Mouse (Mus musculus): ENCODE measurements at regions not wholly inside any gene's neighbourhood (a gene's known extent, or its start where the extent isn't known, plus 50 kb on each side); places are given as distances from the start of the nearest gene placed in this dataset.

DNA sequence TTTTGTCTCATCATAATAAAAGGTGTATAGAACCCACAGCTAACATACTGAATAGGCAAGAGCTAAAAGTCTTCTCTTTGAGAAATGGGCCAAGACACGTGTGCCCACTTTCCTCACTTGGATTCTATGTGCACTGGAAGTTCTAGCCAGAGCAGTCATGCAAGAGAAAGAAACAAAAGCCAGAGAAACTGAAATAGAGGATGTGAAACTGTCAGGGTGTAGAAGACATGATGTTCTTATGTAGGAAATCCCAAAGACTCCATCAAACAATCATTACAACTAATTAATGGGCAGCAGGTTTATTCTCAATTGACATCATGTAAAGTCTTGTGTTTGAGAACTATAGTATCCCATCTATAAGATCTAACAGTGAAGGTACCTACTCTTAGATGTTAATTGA, 294.9 kb downstream of the Hhipl2 start:
- ATAC-seq (ENCODE audit: extremely low read depth, insufficient number of reproducible peaks, low FRiP score, poor library complexity, severe bottlenecking) (no peak), DNase-seq (ENCODE audit: low spot score) (no peak)
- peaks cover 54% of the 10 kb centered on the region for H3K9me3 ChIP-seq (replicated peaks)
- H3K27me3 ChIP-seq (ENCODE audit: insufficient read depth, low read length) = no peaks in the 10 kb centered on the region
- H3K36me3 ChIP-seq (replicated peaks) = no peaks in the 10 kb centered on the region
- no peaks in the 10 kb centered on the region for H3K4me1 ChIP-seq (ENCODE audit: insufficient read depth, low read depth, low read length)
- TF ChIP-seq GATA1 (IDR thresholded peaks at IDR 0.05; ENCODE audit: borderline replicate concordance, low read length) = no peak
- TF ChIP-seq GATA2 (IDR thresholded peaks at IDR 0.05; ENCODE audit: borderline replicate concordance, low read depth, low read length) = no peak
- TF ChIP-seq POLR2AphosphoS5 (IDR thresholded peaks at IDR 0.05; ENCODE audit: insufficient replicate concordance, low read depth, low read length) = no peak
- no peak for TF ChIP-seq CTCF (IDR thresholded peaks at IDR 0.05; ENCODE audit: low read depth, low read length)
- TF ChIP-seq TAL1 (conservative IDR thresholded peaks at IDR 0.05; ENCODE audit: low read depth, low read length) = no peak
- no peak overlapping the region for H3K4me3 ChIP-seq (ENCODE audit: low read depth, low read length)

DNA sequence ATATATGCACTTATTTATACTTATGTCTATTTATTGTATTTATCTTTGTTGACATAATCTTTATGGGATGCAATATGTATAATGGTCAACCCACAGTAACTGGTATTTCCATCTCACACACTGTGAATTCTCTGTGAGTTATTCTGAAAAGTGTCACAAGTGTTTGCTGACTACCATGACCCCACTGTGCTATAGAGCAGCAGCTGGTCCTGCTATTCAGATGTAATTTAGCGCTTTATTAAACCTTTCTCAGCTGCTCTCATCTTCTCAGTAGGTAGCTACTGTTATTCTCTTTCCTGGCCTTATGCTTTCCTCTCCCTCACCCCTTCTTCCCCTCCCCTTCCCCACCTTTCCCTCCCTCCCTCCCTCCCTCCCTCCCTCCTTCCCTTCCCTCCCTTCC, 296.0 kb upstream of the Dusp10 start:
- Histone ChIP-seq H3K9me3 (replicated peaks) (peaks cover 46% of the 10 kb centered on the region), H3K36me3 (replicated peaks) (no peaks in the 10 kb centered on the region), H3K4me3 (ENCODE audit: low read depth, low read length) (no peak overlapping the region), H3K4me1 (ENCODE audit: insufficient read depth, low read depth, low read length) (no peaks in the 10 kb centered on the region), H3K27me3 (ENCODE audit: insufficient read depth, low read length) (no peaks in the 10 kb centered on the region)
- TF ChIP-seq TAL1 (conservative IDR thresholded peaks at IDR 0.05; ENCODE audit: low read depth, low read length) = no peak
- TF ChIP-seq GATA1 (IDR thresholded peaks at IDR 0.05; ENCODE audit: borderline replicate concordance, low read length) = no peak
- TF ChIP-seq CTCF (IDR thresholded peaks at IDR 0.05; ENCODE audit: low read depth, low read length) = no peak
- no peak for TF ChIP-seq POLR2AphosphoS5 (IDR thresholded peaks at IDR 0.05; ENCODE audit: insufficient replicate concordance, low read depth, low read length)
- TF ChIP-seq GATA2 (IDR thresholded peaks at IDR 0.05; ENCODE audit: borderline replicate concordance, low read depth, low read length) = no peak
- ATAC-seq (ENCODE audit: extremely low read depth, insufficient number of reproducible peaks, low FRiP score, poor library complexity, severe bottlenecking) = no peak
- no peak for DNase-seq (ENCODE audit: low spot score)

DNA sequence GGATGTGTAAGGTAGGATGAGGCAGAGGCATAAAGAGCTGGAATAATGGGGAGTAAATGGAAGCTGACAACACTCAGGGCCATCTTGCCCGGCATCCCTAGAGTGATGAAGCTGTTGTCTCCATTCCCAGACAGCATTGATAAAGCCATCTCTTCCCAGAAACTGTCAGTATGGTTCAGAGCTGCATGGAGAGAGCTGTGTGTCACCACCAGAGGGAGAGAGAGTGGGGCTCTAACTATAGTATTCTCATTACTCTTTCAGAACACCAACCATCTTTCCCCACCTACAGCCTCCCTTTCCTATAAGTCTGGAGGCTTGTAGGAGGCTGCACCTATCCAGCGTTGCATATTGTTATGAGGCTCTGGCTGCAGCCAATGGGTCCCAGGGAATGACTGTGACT, 264.0 kb upstream of the Dusp10 start:
- H3K27me3 ChIP-seq (ENCODE audit: insufficient read depth, low read length) = no peaks in the 10 kb centered on the region
- H3K4me1 ChIP-seq (ENCODE audit: insufficient read depth, low read depth, low read length) = no peaks in the 10 kb centered on the region
- peaks cover 45% of the 10 kb centered on the region for H3K9me3 ChIP-seq (replicated peaks)
- ATAC-seq (ENCODE audit: extremely low read depth, insufficient number of reproducible peaks, low FRiP score, poor library complexity, severe bottlenecking) = no peak
- H3K4me3 ChIP-seq (ENCODE audit: low read depth, low read length) = no peak overlapping the region
- no peaks in the 10 kb centered on the region for H3K36me3 ChIP-seq (replicated peaks)
- TF ChIP-seq POLR2AphosphoS5 (IDR thresholded peaks at IDR 0.05; ENCODE audit: insufficient replicate concordance, low read depth, low read length) = no peak
- TF ChIP-seq CTCF (IDR thresholded peaks at IDR 0.05; ENCODE audit: low read depth, low read length) = no peak
- DNase-seq (ENCODE audit: low spot score) = no peak

DNA sequence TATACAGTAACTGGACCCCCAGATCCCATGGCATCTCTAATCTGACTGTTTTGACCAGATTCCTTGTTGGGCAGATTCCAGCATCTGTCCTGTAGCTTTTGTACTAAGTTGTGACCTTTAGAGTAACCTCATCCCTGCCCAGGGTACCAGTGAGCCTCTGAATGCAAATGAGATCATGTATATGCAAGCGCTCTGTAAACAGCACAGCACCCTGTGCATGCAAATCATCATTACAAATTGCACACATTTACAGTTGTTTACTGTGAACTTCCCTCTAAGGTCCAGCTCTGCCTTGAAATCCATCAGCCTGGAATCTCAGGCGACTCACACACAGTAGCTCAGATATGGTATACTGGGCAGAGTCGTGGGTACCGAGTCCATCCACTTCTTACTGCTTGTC, 258.6 kb upstream of the Dusp10 start:
- no peaks in the 10 kb centered on the region for H3K27me3 ChIP-seq (ENCODE audit: insufficient read depth, low read length)
- TF ChIP-seq TAL1 (conservative IDR thresholded peaks at IDR 0.05; ENCODE audit: low read depth, low read length) (no peak), GATA2 (IDR thresholded peaks at IDR 0.05; ENCODE audit: borderline replicate concordance, low read depth, low read length) (no peak), CTCF (IDR thresholded peaks at IDR 0.05; ENCODE audit: low read depth, low read length) (no peak), POLR2AphosphoS5 (IDR thresholded peaks at IDR 0.05; ENCODE audit: insufficient replicate concordance, low read depth, low read length) (no peak), GATA1 (IDR thresholded peaks at IDR 0.05; ENCODE audit: borderline replicate concordance, low read length) (no peak)
- no peaks in the 10 kb centered on the region for H3K36me3 ChIP-seq (replicated peaks)
- H3K4me1 ChIP-seq (ENCODE audit: insufficient read depth, low read depth, low read length) = no peaks in the 10 kb centered on the region
- ATAC-seq (ENCODE audit: extremely low read depth, insufficient number of reproducible peaks, low FRiP score, poor library complexity, severe bottlenecking) = no peak
- H3K9me3 ChIP-seq (replicated peaks) = peaks cover 61% of the 10 kb centered on the region
- no peak overlapping the region for H3K4me3 ChIP-seq (ENCODE audit: low read depth, low read length)
- DNase-seq (ENCODE audit: low spot score) = no peak

DNA sequence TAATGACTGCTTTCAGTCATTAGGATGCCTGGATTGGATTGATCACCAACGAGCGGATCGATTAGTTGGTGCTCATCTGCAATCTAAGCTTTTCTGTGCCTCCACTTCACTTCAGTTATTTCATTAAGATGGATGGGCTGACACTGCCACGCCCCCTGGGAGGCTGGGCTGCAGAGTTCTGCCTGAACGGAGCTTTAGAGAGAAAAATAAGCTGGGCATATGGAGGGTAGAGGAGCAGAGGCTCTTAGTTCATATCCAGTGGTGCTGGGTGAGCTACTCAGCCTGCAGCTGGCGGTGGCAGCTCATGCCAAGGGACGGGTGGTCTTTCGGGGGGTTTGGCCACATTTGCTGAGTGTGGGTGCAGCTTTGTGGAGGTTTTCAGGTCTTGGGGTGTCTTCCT, 256.4 kb upstream of the Dusp10 start:
- H3K9me3 ChIP-seq (replicated peaks) = peaks cover 62% of the 10 kb centered on the region
- ATAC-seq (ENCODE audit: extremely low read depth, insufficient number of reproducible peaks, low FRiP score, poor library complexity, severe bottlenecking) = no peak
- no peak overlapping the region for H3K4me3 ChIP-seq (ENCODE audit: low read depth, low read length)
- no peak for DNase-seq (ENCODE audit: low spot score)
- no peaks in the 10 kb centered on the region for H3K4me1 ChIP-seq (ENCODE audit: insufficient read depth, low read depth, low read length)
- TF ChIP-seq GATA2 (IDR thresholded peaks at IDR 0.05; ENCODE audit: borderline replicate concordance, low read depth, low read length) (no peak), TAL1 (conservative IDR thresholded peaks at IDR 0.05; ENCODE audit: low read depth, low read length) (no peak), GATA1 (IDR thresholded peaks at IDR 0.05; ENCODE audit: borderline replicate concordance, low read length) (no peak), POLR2AphosphoS5 (IDR thresholded peaks at IDR 0.05; ENCODE audit: insufficient replicate concordance, low read depth, low read length) (no peak), CTCF (IDR thresholded peaks at IDR 0.05; ENCODE audit: low read depth, low read length) (no peak)
- H3K27me3 ChIP-seq (ENCODE audit: insufficient read depth, low read length) = no peaks in the 10 kb centered on the region
- no peaks in the 10 kb centered on the region for H3K36me3 ChIP-seq (replicated peaks)

DNA sequence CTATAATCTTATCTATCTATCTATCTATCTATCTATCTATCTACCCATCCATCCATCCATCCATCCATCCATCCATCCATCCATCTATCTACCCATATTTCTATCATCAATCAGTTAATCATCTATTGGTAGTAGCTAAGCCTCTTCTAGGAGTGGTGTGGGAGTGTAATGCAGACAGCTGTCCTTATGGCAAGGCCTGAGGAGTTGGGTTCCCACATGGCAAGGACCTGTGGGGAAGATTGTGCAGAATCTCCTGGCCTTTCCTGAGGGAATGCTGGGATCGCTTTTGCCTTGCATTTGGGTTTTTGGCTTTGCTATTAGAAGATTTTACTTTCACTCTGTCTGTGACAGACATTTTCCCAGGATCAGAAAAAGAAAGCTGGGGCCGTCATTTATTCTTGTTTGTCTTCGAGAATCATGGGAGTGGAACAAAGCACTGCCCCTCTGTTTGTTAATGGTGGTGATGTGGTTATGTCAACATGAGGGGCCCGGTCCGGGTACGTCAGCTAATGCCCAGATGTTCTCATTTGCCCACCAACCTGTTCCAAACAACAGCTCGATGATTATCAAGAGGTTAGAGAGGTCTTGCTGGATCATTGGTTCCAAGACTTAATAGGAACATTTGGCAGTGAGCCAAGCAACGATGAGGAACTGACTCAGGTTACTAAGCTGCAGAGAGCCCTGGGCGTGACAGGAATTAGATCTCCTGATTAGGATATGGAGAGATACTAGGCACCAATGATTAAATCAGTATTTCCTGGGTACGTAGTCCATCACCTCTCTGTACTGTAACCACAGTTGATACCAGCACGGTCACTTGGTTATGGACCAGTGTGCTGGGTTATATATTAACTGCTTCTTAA, 249.0 kb upstream of the Dusp10 start:
- Histone ChIP-seq H3K36me3 (replicated peaks) (no peaks in the 10 kb centered on the region), H3K4me1 (ENCODE audit: insufficient read depth, low read depth, low read length) (no peaks in the 10 kb centered on the region), H3K4me3 (ENCODE audit: low read depth, low read length) (no peak overlapping the region), H3K9me3 (replicated peaks) (peaks cover 35% of the 10 kb centered on the region), H3K27me3 (ENCODE audit: insufficient read depth, low read length) (no peaks in the 10 kb centered on the region)
- no peak for TF ChIP-seq TAL1 (conservative IDR thresholded peaks at IDR 0.05; ENCODE audit: low read depth, low read length)
- no peak for TF ChIP-seq GATA1 (IDR thresholded peaks at IDR 0.05; ENCODE audit: borderline replicate concordance, low read length)
- no peak for TF ChIP-seq POLR2AphosphoS5 (IDR thresholded peaks at IDR 0.05; ENCODE audit: insufficient replicate concordance, low read depth, low read length)
- TF ChIP-seq CTCF (IDR thresholded peaks at IDR 0.05; ENCODE audit: low read depth, low read length) = no peak
- TF ChIP-seq GATA2 (IDR thresholded peaks at IDR 0.05; ENCODE audit: borderline replicate concordance, low read depth, low read length) = no peak
- no peak for ATAC-seq (ENCODE audit: extremely low read depth, insufficient number of reproducible peaks, low FRiP score, poor library complexity, severe bottlenecking)
- DNase-seq (ENCODE audit: low spot score) = no peak
